Mouse (Mus musculus) neural tube, embryonic 10.5 days (tissue): ENCODE measurements at regions not wholly inside any gene's neighbourhood (a gene's known extent, or its start where the extent isn't known, plus 50 kb on each side); places are given as distances from the start of the nearest gene placed in this dataset.
"Not testable (repeated sequence)": the region's sequence is repeated elsewhere in the genome, so short reads cannot be mapped to it uniquely, and the experiment has no call there.

Experiments
- DNase-seq: peaks from one replicate; pipeline ENCODE4 v3.0.0-alpha.2; 2017; ENCODE audit warnings: low spot score; ENCODE audit errors: extremely low spot score

DNA sequence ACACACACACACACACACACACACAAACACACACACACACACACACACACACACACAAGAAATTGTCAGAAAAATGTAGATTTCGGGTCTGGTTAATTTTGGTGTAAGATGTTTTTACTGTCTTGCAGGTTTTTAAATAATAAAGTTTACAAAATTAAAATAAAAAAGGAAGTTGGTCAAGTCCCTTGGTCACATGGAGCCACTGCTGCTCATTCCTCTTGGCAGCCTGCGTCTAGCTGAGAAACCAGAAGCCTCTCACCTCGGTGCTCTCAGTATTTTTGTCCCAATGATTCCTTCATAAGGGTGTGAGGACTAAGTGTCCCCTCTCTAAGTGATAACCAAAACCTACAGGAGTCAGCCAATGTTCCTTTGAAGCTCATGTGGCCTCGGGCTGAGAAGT lies 76.8 kb upstream of the Smg1 start:
- DNase-seq, result no peak

DNA sequence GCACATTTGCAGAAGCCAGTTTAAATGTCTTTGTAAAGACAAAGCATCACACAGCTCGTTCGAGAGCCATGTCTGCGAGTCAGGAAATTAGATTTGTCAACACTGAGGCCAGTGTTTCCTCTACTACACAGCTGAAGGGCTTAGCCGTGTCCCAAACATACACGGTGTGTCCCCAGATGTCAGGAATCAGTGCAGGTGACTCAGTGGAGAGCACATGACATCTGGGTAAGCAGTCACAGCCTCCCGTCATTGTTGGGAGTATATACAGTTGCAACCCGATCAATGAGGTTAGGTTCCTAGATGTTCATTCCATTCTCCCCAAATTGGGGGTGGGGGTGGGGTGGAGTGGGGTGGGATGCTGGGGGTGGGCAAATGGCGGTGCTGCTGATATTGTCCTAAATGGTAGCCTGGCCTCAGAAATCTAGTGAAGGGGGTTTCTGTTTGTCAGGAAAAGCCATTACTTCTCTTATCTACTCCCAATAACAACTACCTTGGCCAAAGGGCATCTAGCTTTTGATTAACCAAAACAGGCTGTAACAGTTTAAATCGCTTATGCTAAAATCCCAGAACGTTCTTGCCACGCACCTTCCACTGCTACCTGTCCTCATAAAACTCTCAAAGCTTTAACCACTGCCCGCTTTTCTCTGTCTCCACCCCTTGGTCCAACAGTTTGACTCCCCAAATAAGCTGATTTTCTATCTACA lies 75.1 kb upstream of the Smg1 start:
- DNase-seq, result no peak

DNA sequence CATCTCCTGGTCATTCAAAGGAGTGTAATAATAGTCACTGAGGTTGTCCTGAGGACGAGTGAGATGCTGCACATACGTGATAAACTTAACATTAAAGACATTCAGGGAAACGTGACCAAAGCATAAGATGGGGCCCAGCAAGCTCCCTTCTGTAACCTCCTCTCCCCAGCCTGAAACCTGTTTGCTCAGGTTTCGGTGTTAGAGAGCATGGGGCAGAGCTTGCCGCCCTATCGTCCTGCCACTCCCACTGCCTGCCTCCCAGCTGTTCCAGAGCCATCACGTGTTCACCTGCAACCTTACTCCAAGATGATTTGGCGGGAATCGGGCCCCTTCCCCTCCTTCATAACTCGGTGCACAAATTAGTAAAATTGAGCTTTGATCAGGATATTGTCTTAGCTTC lies 71.4 kb upstream of the Smg1 start:
- not testable (repeated sequence) for DNase-seq

DNA sequence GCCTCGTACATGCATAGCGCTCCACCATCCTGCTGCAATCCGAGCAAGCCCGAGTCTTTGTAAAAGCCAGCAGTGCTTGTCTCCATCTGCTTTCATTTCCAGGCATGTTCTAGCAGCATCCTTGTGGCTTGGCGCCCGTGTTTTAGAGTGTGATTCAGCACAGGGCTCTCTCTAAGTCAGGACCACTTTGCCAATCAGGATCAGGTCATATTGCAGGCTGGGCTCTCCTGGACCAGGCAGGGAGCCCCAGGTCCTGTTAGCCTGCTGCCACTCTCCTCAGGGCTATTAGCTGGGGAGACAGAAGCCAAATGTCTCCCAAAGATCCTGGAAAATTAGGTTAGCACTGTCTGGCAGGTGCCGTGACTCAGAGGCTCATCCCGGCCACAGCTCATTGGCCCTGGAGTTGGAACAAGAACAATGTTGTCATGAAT lies 70.8 kb upstream of the Smg1 start:
- no peak for DNase-seq

DNA sequence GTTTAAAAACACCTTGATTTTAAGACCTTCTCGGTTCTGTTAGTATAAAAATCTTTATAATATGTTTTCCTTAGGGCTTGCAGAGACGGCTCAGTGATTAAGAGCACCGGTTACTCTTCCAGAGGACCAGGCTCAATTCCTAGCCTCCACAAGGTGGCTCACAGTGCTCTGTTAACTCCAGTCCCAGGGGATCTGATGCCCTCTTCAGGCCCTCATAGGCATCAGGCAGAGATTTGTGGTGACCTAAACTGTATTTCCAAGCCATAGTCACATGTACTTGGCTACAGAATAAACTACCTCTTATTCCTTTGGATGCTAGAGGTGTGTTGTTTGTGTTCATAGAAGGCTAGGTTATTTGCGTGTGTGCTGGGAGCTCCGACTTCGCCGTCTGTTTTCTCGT lies 70.3 kb upstream of the Smg1 start:
- no peak for DNase-seq

DNA sequence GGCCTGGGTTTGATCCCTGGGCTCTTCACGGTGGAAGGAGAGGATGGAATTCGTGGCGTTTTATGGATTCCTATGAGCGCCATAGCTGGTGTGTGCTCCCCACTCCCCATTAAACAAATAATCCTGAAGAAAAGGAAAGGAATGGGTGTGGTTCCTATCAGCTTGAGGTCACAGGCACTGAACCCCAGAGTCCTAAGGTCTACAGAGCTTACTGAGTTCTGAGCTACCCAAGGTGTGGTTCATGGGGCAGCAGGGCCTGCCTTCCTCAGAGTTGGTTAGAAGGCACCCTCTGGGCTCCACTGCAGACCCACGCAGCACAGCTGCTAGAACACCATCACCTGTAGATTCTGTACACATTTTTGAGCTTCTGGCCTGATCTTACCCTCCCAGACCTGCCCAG lies 66.3 kb upstream of the Smg1 start:
- no peak for DNase-seq

DNA sequence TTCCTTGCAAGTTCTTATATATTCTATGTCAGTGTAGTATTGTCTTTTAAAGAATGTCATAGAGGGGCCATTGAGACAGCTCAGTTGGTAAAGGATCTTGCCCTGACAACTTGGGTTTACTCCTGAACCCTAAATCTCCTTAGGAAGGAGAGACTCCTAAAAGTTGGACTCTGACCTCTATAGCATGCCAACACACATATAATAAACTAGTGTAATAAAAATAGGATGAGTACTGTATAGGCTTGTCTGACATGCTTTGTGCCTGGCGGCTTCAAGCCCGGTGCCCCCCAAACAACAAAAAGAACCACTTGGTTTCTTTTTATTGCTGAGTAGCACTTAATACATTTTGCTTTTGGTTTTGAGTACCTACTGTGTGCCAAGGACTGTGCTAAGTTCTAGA lies 65.4 kb upstream of the Smg1 start:
- DNase-seq, result no peak

DNA sequence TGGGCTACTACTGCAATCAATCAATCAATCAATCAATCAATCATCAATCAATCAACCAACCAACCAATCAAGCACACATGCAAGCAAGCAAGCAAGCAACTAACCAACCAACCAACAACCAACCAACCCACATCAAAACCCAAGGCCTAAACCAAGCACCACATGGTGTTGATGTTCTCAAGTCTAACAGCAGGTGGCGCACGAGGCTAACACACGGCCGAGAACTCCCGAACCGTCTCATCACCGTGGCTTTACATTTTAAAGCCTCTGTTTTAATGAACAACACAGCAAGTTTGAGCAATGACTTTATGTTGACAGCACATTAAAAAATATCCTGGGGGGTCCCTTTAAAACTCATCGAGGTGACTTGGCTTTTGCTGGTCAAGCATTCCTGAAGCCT lies 61.3 kb upstream of the Smg1 start:
- peak; percentile 85 for DNase-seq

DNA sequence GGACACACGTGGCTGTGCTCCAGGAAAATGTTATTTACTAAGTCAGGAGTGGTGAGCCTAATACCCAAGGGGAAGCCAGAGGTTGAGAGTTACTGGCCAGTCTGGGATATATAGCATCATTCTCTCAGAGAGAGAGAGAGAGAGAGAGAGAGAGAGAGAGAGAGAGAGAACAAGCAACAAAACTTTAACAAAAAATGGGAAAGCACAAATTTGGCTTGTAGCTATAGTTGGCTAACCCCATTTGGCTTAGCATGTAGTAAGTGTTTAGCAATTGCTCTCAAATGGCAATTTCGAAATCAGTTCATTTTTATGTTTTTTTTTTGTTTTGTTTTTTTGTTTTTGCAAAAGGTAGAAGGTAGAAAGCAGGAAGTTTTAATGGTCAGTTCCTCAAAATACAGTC lies 60.9 kb upstream of the Smg1 start:
- DNase-seq, result no peak

DNA sequence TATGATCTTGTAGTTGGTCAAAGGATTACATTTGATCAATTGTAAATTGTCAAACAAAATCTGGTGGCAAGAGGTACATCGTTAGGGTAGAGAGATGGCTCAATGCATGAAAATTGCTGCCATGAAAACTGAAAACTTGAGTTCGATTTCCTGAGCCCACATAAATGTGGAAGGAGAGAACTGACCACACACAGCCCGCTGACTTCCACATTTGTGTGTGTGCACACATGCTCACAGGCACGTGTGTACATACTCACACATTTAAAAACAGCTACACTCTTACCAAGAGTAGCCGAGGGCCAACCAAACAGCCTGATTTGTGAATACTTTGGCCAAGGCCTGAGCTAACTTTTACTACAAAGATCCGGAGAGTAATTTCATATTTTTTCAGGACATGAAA lies 60.5 kb upstream of the Smg1 start:
- DNase-seq, result no peak

DNA sequence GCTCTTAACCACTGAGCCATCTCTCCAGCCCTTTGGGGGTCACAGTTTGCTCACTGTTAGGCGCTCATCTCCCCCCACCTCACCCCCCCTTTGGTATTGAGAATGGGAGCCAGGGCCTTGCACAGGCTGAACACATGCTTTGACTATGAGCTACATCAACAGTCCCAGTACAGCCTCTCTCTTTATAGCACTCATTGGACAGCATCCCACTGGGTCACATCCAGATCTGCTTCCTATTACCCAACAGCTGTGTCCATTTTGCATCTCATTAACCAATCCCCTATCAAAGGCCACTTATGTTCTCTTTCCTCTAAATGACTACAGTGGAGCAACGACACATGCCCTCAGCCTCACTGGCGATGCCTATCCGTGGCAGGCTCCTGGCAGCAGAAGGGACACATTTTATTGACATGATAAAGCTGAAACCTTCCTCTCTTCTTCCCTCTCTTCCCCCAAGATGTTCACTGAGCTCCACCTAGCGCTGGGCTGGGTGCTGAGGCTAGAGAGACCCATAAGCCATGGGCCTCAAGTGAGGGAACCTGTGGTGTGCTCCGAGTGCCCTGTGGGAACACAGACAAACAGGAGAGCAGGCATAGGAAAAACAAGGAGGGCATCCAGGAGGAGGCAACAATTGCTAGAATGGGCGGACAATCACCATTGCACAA lies 57.3 kb upstream of the Smg1 start:
- no peak for DNase-seq

DNA sequence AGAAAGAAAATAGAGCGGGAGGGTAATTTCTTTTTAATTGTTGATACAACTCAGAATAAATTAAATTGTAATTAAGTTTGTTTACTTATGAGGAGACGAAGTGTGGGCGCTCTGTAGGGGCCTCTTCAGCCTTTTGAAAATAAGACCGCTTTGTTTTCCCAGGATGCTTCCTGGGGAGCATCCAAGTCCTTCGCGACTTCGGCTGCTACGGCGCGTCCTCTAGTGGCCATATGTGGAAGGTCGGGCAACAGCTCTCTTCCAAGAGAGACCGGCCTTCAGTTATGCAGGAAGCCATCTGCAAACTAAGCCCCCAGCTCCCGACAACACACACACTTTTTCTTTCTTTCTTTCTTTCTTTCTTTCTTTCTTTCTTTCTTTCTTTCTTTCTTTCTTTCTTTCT lies 54.1 kb upstream of the Smg1 start:
- peak; percentile 81 for DNase-seq

DNA sequence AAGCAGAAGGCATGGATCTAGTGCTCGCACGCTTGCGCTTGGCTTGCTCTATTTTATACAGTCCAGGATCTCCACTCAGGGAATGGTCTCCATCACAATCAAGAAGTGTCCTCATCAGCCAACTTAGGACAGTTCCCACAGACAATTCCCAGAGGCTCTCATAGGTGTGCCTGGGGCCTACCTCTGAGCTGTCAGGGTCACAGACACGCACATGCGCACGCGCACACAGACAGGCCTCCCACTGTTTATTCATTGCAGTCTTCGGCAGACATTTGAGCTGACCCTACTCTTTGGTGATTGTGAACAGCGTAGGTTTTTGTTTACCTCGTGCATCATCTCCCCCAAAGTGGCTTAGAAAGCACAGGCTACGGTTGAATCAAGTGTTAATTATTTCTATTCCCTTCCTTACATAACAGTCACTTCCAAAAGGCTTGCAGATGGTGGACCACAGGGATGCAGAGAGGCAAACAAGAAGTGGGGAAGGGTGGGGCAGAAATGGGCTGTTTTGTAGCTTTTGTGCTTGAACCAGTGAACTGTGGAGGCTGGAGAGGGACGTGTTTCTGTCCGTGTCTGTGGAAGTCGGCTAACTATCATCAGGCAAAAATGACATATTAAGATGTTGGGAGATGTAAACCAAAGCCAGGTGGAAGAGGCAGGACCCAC lies 53.5 kb upstream of the Smg1 start:
- DNase-seq, result no peak

DNA sequence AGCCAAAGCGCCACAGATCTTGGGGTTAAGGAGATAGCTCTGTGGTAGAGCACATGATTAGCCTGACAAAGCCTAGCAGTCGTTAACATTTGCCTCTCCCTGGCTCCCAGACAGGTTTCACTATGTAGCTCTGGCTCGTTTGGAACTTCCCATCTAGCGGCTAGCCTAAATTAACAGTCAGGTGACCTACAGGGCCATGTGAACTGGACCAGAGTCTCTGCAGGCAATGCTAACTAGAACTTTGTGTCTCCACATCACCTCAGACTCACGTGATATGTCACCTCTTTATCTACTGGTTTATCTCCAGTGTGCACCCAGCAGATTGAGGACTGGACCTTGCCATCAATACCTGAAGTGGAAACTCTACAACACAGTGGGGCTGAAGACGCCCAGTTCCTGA lies 52.4 kb upstream of the Smg1 start:
- DNase-seq, result no peak

DNA sequence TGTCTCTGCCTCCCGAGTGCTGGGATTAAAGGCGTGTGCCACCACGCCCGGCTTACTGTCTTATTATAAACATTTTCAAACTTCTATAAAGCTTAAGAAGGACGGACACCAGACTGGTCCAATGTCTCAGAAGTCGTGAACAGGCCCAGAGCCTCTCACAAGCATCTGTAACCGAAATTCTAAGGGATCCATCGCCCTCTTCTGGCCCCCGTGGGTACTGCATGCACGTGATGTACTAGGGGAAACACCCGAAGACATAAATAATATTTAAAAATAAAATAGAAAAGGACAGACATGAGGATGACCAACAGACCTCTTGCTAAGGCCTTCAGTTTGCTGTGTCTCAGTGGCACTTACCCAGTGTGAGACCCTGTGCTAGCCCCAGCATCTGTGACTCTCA lies 51.8 kb upstream of the Smg1 start:
- no peak for DNase-seq

DNA sequence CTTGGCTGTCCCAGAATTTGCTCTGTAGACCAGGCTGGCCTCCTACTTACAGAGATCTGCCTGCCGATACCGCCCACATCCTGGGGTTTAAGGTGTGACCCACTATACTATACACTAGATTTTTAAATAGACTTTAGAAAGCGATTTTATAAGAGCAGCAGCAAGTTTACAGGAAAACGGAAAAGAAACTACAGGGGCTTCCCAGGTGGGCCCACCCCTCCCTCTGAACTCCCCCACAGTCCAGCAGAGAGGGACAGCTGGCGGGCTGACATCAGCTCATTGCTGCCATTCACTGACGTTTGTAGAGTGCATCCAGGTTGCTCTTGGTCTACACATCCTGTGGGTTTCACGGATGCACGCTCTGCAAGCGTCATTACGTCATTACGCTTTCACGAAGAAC lies 51.2 kb upstream of the Smg1 start:
- no peak for DNase-seq
